Mouse (Mus musculus) common myeloid progenitor, adult 5-6 weeks (primary cell): ENCODE measurements around the gene Ifit2. TPM values are rescaled to one million over a fixed set of nuclear protein-coding genes. Genes with fewer than 3 reads are reported as not detected.

Experiments used
- ATAC-seq: replicated peaks from 2 replicates; pipeline ENCODE4 v1.8.0; 2016; ENCODE audit warnings: low read depth, mild to moderate bottlenecking, moderate TSS enrichment, inconsistent platforms; ENCODE audit not compliant: poor library complexity, severe bottlenecking
- total RNA-seq: library from RNA; stranded (forward); fragments of 200-1000, 187-1606 nt; gene quantifications from 2 replicates; pipeline ENCODE4 v1.2.3, GENCODE M21; 2017

Ifit2 gene
- total RNA-seq = 16.7 and 22.7 TPM in 2 replicates

DNA sequence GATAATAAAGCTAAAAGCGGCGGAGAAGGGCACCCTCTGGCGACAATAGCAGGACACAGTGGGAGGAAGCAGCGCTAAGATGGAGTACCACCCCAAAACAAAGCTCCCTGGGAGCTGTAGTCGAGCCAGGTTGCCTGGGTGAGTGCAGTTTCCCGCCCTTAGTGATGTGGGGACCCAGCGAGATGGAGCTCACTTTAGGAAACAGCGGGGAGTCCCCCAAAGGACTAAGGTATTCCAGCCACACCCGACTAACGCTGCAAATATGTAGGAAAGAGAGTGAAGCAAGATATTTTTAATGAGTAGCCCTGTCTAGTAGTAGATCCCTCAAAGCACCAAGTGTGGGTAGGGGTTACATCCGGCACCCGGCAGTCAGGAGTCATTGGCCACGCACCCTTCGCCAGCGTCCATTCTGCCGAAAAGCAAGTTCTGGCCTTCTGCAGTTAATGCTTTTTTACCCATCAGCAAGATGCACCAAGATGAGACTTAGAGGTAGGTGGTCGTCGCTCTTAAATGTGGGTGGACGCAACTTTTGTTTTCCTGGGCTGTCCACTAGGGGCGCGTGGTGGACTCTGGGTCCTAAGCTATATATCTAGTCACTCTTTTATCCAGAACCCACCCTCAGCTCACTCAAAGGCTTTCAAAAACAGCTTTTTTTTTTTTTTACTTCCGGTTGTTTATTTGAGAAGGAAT lies at the start of gene Ifit2:
Ifit2 (plus strand) TSS at position 161 of the 690 bp plus-strand sequence.
- ATAC-seq = peak; percentile 96

GRCm38 (mm10) chr19:34500763-34501162 lies 49.7 kb upstream of the Ifit2 start:
- ATAC-seq = peak; percentile 99

DNA sequence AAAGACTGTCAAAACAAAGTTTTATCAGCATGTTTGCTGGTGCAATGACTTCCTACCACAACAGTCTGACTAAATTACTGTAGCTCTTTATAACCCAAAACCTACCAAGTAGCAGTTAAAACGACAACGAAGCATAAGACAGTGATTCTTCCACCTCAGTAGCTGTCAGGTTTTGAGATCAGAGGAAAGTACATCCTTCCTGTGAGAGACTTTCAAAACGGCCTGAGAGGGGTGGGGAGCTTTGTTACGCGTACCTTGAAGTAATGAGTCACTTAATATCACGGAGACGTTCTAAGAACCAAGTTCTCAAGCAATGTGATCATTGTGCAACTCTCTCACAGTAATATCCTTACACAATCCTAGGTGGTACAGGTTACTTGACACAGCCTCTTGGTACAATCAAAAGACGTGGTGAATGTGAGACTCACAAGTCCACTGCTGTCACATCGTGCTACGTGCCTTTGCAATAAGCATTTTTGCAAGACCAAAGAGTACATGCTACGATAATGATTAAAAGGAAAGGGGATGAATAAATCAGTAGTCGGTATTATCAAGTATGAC lies 45.3 kb upstream of the Ifit2 start:
- no peak for ATAC-seq

- no peak for ATAC-seq
These were observed 39.8 kb upstream of the Ifit2 start for GRCm38 (mm10) chr19:34510717-34511116.

- ATAC-seq = no peak
These were observed 39.0 kb upstream of the Ifit2 start for GRCm38 (mm10) chr19:34511528-34511927.

DNA sequence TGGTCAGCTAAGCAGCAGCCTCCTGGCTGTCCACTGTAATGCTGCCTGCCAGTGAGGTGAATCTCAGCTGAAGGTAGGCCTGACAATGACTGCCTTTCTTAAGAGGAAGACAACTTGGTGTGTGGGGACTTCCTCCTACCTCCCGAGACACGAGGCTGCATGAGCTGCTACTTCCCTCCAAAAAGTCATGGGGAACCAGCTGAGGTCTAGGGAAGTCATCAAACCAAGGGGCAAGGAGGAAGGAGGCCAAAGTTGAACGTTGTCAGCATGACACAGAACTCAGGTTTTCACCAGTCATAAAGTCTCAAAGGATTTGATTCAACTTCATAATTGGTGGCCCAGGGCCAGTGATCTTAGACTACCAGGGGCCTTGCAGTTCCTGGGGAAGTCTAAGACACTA lies 34.8 kb upstream of the Ifit2 start:
- peak; percentile 72 for ATAC-seq

DNA sequence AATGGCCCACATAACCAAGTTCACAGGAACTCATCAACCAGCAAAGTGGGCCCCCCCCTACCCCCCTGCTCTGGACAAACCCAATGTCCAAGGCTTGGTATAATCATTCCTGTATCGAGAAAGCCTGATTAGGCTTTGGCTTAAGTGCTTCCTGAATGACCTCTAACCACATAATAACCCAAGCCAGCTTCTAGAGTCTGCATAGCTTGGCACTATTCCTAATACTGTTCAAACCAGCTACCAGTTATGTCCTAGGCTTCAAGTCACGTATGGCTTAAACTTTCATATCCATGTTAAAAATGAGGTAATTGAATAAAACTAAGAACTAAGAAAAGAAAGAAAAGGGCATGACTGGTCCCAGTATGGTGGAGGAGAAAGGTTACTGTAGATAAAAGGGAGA lies 34.1 kb upstream of the Ifit2 start:
- ATAC-seq = no peak

DNA sequence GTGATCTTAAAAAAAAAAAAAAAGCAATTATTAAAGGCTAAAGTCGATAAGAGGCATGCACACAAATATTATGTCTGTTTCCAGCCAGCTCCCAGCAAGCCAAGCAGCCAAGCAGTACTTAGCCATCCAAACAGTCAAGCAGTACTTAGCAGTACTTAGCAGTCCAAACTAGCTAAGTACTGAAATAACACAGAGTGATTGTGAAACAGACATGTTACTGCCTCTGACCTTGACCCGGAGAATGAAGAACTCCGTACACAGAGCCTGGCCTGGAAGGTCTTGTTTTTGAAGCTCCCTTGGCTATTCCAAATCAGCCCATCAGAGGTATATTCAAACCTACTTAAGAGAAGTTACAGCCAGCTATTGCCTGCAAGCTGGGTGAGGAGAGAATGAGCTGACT lies 33.3 kb upstream of the Ifit2 start:
- no peak for ATAC-seq

- no peak for ATAC-seq
These were observed 32.5 kb upstream of the Ifit2 start for GRCm38 (mm10) chr19:34517812-34518594.

DNA sequence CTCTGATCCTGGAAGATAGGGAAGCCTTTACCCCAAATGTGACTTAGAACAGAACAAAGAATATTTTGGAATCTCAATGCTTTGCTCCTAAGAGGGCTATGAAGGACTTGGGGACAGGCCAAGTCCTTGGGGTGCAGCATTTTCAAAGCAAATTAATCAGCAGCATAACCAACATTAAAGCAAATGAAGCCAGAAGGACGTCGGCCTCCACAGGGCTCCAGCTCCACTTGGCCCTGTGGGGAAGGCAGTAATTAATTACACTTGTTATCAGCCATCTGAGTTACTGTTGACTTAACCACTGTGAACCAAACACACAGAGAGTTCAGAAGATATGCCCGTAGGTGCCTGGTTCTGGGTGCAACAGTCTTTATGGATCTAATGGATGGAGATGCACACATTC lies 31.7 kb upstream of the Ifit2 start:
- no peak for ATAC-seq

GRCm38 (mm10) chr19:34519646-34520045 lies 30.8 kb upstream of the Ifit2 start:
- ATAC-seq = no peak

- no peak for ATAC-seq
These were observed 30.4 kb upstream of the Ifit2 start for GRCm38 (mm10) chr19:34520051-34520450.

- ATAC-seq = peak; percentile 74
These were observed 29.1 kb upstream of the Ifit2 start for GRCm38 (mm10) chr19:34521361-34521760.

GRCm38 (mm10) chr19:34521978-34522377 lies 28.5 kb upstream of the Ifit2 start:
- no peak for ATAC-seq

- ATAC-seq = no peak
These were observed 27.3 kb upstream of the Ifit2 start for GRCm38 (mm10) chr19:34523106-34523725.

DNA sequence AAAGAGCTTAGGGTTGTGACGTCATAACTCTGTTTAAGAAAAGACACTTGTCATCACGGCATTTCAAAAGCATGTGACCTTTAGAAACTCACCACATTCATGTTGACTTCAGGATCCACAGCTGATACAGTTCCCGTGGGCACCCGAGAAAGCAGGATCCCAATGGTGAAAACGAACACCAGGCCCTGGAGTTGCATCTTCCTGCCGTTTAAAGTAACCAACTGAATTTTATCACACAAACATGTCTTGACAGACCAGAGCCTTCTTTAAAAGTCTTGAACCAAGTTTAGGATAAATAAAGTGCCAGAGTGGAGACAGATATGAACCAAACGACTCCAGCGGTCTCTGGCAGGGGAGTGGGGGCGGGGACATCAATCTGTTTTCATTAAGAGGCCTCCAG lies 25.8 kb upstream of the Ifit2 start:
- no peak for ATAC-seq

GRCm38 (mm10) chr19:34526321-34526923 lies 24.1 kb upstream of the Ifit2 start:
- peak; percentile 38 for ATAC-seq

GRCm38 (mm10) chr19:34526941-34527682 lies 23.4 kb upstream of the Ifit2 start, which contains the start of gene Lipa:
TSS of gene Lipa (minus strand) at chr19:34527474.
- peak; percentile 99 for ATAC-seq

DNA sequence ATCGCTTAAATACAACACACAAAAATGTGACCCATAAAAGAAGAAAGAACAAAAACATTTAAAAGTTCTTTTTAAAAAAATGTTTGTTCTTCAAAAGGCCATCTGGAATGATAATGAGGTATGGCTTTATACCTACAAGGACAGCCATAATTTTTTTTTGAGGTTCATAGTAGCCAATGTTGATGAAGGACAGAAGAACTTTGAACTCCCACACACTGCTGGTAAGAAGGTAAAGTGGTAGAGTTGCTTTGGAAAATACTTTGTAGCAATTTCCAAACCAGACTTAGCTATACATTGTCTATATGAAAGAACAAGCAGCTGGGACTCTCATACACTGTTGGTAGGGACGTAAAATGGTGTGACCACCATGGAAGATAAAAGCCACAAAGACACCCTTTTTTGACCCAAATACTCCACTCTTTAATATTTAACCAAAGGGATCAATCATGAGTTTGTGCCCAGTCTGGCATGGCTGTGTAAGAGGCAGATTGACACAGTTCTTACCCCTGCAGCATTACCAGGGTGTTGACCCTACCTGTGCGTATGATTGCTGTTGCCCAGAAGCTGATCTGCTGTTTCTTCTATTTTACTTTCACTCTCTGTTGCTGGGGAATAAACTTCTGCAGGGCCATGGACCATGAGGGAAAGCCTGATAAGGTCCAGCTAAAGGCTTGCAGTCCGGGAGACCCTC lies 18.3 kb upstream of the Ifit2 start:
- no peak for ATAC-seq
